Mouse (Mus musculus) midbrain, embryonic 13.5 days (tissue): ENCODE results near the gene Flot1. TPM values are rescaled to one million over a fixed set of nuclear protein-coding genes. Genes with fewer than 3 reads are reported as not detected.

Experiments
- ATAC-seq: fragments of 200-750 bp; cut with Nextera tagmentation; 2 replicates; pipeline ENCODE4 v1.8.0; 2017; ENCODE audit warnings: mild to moderate bottlenecking, moderate TSS enrichment, moderate library complexity
- H3K27ac ChIP-seq: fragments of 300-500 bp; sonication (generic); 2 replicates; pipeline ENCODE4 v1.5.1; 2015; ENCODE audit warnings: inconsistent platforms, mild to moderate bottlenecking, moderate library complexity
- H3K27me3 ChIP-seq: fragments of 300-500 bp; sonication (generic); 2 replicates; pipeline ENCODE4 v1.6.1; 2015; ENCODE audit warnings: mild to moderate bottlenecking, inconsistent platforms
- H3K36me3 ChIP-seq: fragments of 300-500 bp; sonication (generic); 2 replicates; pipeline ENCODE4 v1.6.1; 2015; ENCODE audit warnings: mild to moderate bottlenecking, inconsistent platforms
- H3K4me1 ChIP-seq: fragments of 300-500 bp; sonication (generic); replicated peaks from 2 replicates; pipeline ENCODE4 v1.6.1; 2015; ENCODE audit warnings: inconsistent platforms
- H3K4me2 ChIP-seq: fragments of 300-500 bp; sonication (generic); replicated peaks from 2 replicates; pipeline ENCODE4 v1.6.1; 2015; ENCODE audit warnings: moderate library complexity, mild to moderate bottlenecking, inconsistent platforms
- H3K4me3 ChIP-seq: fragments of 300-500 bp; sonication (generic); replicated peaks from 2 replicates; pipeline ENCODE4 v1.5.1; 2015; ENCODE audit warnings: mild to moderate bottlenecking, inconsistent platforms
- H3K9ac ChIP-seq: fragments of 300-500 bp; sonication (generic); replicated peaks from 2 replicates; pipeline ENCODE4 v1.6.1; 2015; ENCODE audit warnings: mild to moderate bottlenecking, inconsistent platforms
- H3K9me3 ChIP-seq: fragments of 300-500 bp; sonication (generic); 2 replicates; pipeline ENCODE4 v1.6.1; 2016; ENCODE audit warnings: mild to moderate bottlenecking, inconsistent platforms
- WGBS: fragments of 180-500 bp; shearing (Covaris S2); methylation state at CpG from one replicate; pipeline ENCODE4 v1.1.7; 2015; 5-methylcytosine and 5-hydroxymethylcytosine counted together
- polyA plus RNA-seq: library from polyadenylated mRNA; unstranded; fragments of >200 nt; fragmentation: Nextera tagmentation; extraction: Ambion mirVana; gene quantifications from 2 replicates; pipeline ENCODE4 v1.2.1, GENCODE M21; 2015

Flot1 gene
- polyA plus RNA-seq, 1 experiment from 2014 or later, result 59.6 TPM

- H3K4me2 ChIP-seq, result no peak overlapping the region
- ATAC-seq, result no peak
- H3K4me3 ChIP-seq, result no peak overlapping the region
- no peaks in the 10 kb centered on the region for H3K36me3 ChIP-seq
- H3K9ac ChIP-seq, result no peak overlapping the region
- no peaks in the 10 kb centered on the region for H3K27me3 ChIP-seq
- H3K9me3 ChIP-seq, result no peaks in the 10 kb centered on the region
- H3K27ac ChIP-seq, result no peak overlapping the region
- H3K4me1 ChIP-seq, result no peaks in the 10 kb centered on the region
- 91% methylated on average over 2 of the region's 2 CpGs for WGBS
These were observed 30.2 kb upstream of the Flot1 start for GRCm38 (mm10) chr17:35792837-35793236.

GRCm38 (mm10) chr17:35795099-35795498, 27.9 kb upstream of the Flot1 start:
- Histone ChIP-seq H3K4me2 (no peak overlapping the region), H3K27ac (no peak overlapping the region), H3K9ac (no peak overlapping the region), H3K36me3 (no peaks in the 10 kb centered on the region), H3K9me3 (no peaks in the 10 kb centered on the region), H3K27me3 (no peaks in the 10 kb centered on the region), H3K4me1 (no peaks in the 10 kb centered on the region), H3K4me3 (no peak overlapping the region)
- ATAC-seq, result no peak
- 64% methylated on average over 2 of the region's 2 CpGs for WGBS

- Histone ChIP-seq H3K27me3 (no peaks in the 10 kb centered on the region), H3K27ac (no peak overlapping the region), H3K36me3 (no peaks in the 10 kb centered on the region), H3K9ac (no peak overlapping the region), H3K9me3 (no peaks in the 10 kb centered on the region), H3K4me2 (no peak overlapping the region), H3K4me3 (no peak overlapping the region), H3K4me1 (no peaks in the 10 kb centered on the region)
- 83% methylated on average over 6 of the region's 6 CpGs for WGBS
- no peak for ATAC-seq
These were observed 27.4 kb upstream of the Flot1 start for GRCm38 (mm10) chr17:35795656-35796055.

- no peaks in the 10 kb centered on the region for H3K27me3 ChIP-seq
- 73% methylated on average over 5 of the region's 5 CpGs for WGBS
- H3K4me2 ChIP-seq, result no peak overlapping the region
These were observed 26.2 kb upstream of the Flot1 start for GRCm38 (mm10) chr17:35796835-35797234.

GRCm38 (mm10) chr17:35800905-35801304, 22.1 kb upstream of the Flot1 start:
- Histone ChIP-seq H3K4me2 (no peak overlapping the region), H3K4me1 (no peaks in the 10 kb centered on the region), H3K4me3 (no peak overlapping the region), H3K27ac (no peak overlapping the region), H3K9ac (no peak overlapping the region), H3K9me3 (no peaks in the 10 kb centered on the region), H3K27me3 (no peaks in the 10 kb centered on the region), H3K36me3 (no peaks in the 10 kb centered on the region)
- ATAC-seq, result no peak
- 84% methylated on average over 2 of the region's 2 CpGs for WGBS

More at GRCm38 (mm10) chr17:35796835-35797234, 26.2 kb upstream of the Flot1 start:
- no peak overlapping the region for H3K4me3 ChIP-seq
- no peaks in the 10 kb centered on the region for H3K36me3 ChIP-seq
- H3K4me1 ChIP-seq, result no peaks in the 10 kb centered on the region
- H3K9ac ChIP-seq, result no peak overlapping the region
- no peaks in the 10 kb centered on the region for H3K9me3 ChIP-seq
- no peak for ATAC-seq
- H3K27ac ChIP-seq, result no peak overlapping the region

- Histone ChIP-seq H3K4me3 (no peak overlapping the region), H3K27me3 (no peaks in the 10 kb centered on the region), H3K36me3 (no peaks in the 10 kb centered on the region), H3K9me3 (no peaks in the 10 kb centered on the region), H3K4me2 (no peak overlapping the region), H3K4me1 (no peaks in the 10 kb centered on the region), H3K9ac (no peak overlapping the region), H3K27ac (no peak overlapping the region)
- ATAC-seq, result no peak
- WGBS, result 52% methylated on average over 6 of the region's 6 CpGs
These were observed 20.0 kb upstream of the Flot1 start for GRCm38 (mm10) chr17:35803020-35803419.

- ATAC-seq, result no peak
- Histone ChIP-seq H3K4me1 (no peaks in the 10 kb centered on the region), H3K9ac (no peak overlapping the region), H3K36me3 (no peaks in the 10 kb centered on the region), H3K4me3 (no peak overlapping the region), H3K27me3 (no peaks in the 10 kb centered on the region), H3K4me2 (no peak overlapping the region), H3K27ac (no peak overlapping the region), H3K9me3 (no peaks in the 10 kb centered on the region)
- WGBS, result 93% methylated on average over 4 of the region's 4 CpGs
These were observed 19.1 kb upstream of the Flot1 start for GRCm38 (mm10) chr17:35803858-35804399.

GRCm38 (mm10) chr17:35808073-35808472, 15.0 kb upstream of the Flot1 start:
- no peaks in the 10 kb centered on the region for H3K27me3 ChIP-seq
- H3K27ac ChIP-seq, result no peak overlapping the region
- no peaks in the 10 kb centered on the region for H3K9me3 ChIP-seq
- no peak overlapping the region for H3K4me3 ChIP-seq
- whole genome bisulfite sequencing, result 78% methylated on average over 9 of the region's 9 CpGs
- no peak overlapping the region for H3K4me2 ChIP-seq
- H3K4me1 ChIP-seq, result no peaks in the 10 kb centered on the region
- ATAC-seq, result no peak
- no peaks in the 10 kb centered on the region for H3K36me3 ChIP-seq
- no peak overlapping the region for H3K9ac ChIP-seq

GRCm38 (mm10) chr17:35809395-35809794, 13.6 kb upstream of the Flot1 start:
- Histone ChIP-seq H3K9me3 (no peaks in the 10 kb centered on the region), H3K9ac (no peak overlapping the region), H3K4me3 (no peak overlapping the region), H3K36me3 (no peaks in the 10 kb centered on the region), H3K27me3 (no peaks in the 10 kb centered on the region), H3K4me2 (no peak overlapping the region), H3K4me1 (no peaks in the 10 kb centered on the region), H3K27ac (no peak overlapping the region)
- no peak for ATAC-seq
- 88% methylated on average over 11 of the region's 11 CpGs for WGBS

GRCm38 (mm10) chr17:35810900-35811648, 12.0 kb upstream of the Flot1 start:
- Histone ChIP-seq H3K9me3 (no peaks in the 10 kb centered on the region), H3K9ac (no peak overlapping the region), H3K4me3 (no peak overlapping the region), H3K4me2 (no peak overlapping the region), H3K27me3 (no peaks in the 10 kb centered on the region), H3K27ac (no peak overlapping the region), H3K36me3 (no peaks in the 10 kb centered on the region), H3K4me1 (no peaks in the 10 kb centered on the region)
- ATAC-seq, result no peak
- 91% methylated on average over 5 of the region's 5 CpGs for WGBS

- no peak for ATAC-seq
- H3K9me3 ChIP-seq, result no peaks in the 10 kb centered on the region
- H3K27ac ChIP-seq, result no peak overlapping the region
- no peak overlapping the region for H3K9ac ChIP-seq
- peaks cover 5% of the 10 kb centered on the region; the same call in 1 of the 2 replicates for H3K27me3 ChIP-seq
- H3K4me1 ChIP-seq, result no peaks in the 10 kb centered on the region
- no peaks in the 10 kb centered on the region for H3K36me3 ChIP-seq
- 69% methylated on average over 5 of the region's 5 CpGs for WGBS
- no peak overlapping the region for H3K4me3 ChIP-seq
- no peak overlapping the region for H3K4me2 ChIP-seq
These were observed 10.7 kb upstream of the Flot1 start for GRCm38 (mm10) chr17:35812307-35812706.

- no peak overlapping the region for H3K4me3 ChIP-seq
- no peaks in the 10 kb centered on the region for H3K9me3 ChIP-seq
- ATAC-seq, result no peak
- no peaks in the 10 kb centered on the region for H3K36me3 ChIP-seq
- H3K27me3 ChIP-seq, result peaks cover 5% of the 10 kb centered on the region; the same call in 1 of the 2 replicates
- no peaks in the 10 kb centered on the region for H3K4me1 ChIP-seq
- no peak overlapping the region for H3K4me2 ChIP-seq
- no peak overlapping the region for H3K9ac ChIP-seq
- H3K27ac ChIP-seq, result no peak overlapping the region
- WGBS, result 79% methylated on average over 6 of the region's 6 CpGs
These were observed 10.3 kb upstream of the Flot1 start for GRCm38 (mm10) chr17:35812736-35813135.
